Mouse (Mus musculus): ENCODE measurements at regions not wholly inside any gene's neighbourhood (a gene's known extent, or its start where the extent isn't known, plus 50 kb on each side); places are given as distances from the start of the nearest gene placed in this dataset.

DNA sequence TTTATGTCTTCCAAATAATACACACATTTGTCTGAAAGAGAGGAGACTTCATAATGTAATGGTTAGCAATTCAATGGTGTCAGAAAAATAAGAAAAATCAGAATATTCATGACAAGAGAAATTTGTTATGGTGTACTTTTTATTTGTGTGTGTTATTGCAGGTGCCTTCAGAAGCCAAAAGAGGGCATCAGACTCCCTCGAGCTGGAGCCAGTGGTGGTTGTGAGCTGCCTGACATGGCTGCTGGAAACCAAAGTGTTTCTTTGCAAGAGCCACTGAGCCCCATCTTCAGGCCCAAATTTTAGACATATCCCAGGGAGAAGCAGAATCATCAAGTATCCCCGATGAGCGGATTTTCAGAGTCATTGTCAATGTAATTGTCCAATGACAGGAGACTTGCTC is 81.9 kb downstream of the Tm2d3 start:
- DNase-seq: peak; percentile 22

DNA sequence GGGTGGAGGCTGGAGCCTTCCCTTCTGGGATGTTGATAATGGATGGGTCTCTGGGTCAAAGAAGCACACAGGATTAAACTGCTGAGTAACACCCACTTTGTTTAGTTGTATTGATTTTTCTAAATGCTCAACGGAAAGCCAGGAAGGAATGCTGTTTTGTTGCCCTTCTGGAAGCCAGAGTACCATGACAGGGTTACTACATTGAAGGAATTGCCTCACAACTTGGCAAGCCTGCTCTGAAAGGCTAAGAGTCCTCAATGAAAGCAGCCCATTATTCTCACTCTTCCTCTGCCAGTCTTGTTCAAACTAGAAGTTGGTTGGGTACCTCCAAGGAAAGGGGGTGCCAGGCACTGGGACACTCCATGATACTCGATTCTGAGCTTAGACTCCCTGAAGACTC is 83.0 kb downstream of the Tm2d3 start:
- peak; percentile 70 for DNase-seq

DNA sequence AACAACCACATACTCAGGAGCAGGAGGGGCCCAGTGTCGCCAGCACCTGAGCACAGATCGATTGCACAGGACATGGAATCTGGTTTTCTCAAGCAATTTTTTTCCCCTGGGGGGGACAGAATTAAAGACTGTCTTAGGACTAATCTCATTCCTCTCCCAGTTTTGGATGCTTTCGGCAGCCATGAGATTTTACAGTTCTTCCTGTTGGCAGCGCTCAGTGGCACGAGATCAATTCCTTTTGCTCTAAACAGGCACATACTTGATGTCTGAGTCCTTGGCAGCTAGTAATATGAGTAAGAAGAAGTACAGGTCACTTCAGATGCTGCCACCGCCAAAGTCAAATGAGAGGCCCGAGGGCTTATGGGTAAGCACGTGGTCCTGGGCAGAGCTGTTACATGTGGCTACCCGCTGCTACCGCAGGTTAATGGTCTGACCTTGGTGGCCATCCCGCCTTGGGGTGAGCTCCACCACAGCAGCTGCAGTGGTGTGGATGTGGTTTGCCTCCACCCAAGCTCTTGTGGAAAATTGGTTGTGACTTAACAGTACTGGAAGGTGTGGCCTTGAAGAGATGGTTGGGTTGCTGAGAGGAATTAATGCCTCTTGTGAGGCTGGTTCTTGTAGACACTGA is 83.5 kb downstream of the Tm2d3 start:
- DNase-seq: peak; percentile 47

DNA sequence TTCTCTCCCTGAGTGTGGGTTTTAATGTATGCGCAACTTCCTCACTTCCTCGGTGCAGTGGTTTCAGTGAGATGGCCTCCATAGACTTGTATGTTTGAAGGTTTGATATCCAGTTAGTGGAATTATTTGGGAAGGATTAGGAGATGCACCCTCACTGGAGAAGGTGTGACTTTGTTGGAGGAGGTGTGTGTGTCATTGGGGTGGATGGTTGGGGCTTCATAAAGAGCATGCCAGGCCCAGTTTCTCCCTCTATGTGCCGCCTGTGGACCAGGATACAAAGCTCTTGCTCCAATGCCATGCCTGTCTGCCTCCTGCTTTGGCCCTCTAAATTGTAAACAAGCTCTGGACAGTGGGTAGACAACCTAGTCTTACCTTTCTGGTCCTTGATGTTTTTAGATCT is 84.0 kb downstream of the Tm2d3 start:
- no peak for DNase-seq

DNA sequence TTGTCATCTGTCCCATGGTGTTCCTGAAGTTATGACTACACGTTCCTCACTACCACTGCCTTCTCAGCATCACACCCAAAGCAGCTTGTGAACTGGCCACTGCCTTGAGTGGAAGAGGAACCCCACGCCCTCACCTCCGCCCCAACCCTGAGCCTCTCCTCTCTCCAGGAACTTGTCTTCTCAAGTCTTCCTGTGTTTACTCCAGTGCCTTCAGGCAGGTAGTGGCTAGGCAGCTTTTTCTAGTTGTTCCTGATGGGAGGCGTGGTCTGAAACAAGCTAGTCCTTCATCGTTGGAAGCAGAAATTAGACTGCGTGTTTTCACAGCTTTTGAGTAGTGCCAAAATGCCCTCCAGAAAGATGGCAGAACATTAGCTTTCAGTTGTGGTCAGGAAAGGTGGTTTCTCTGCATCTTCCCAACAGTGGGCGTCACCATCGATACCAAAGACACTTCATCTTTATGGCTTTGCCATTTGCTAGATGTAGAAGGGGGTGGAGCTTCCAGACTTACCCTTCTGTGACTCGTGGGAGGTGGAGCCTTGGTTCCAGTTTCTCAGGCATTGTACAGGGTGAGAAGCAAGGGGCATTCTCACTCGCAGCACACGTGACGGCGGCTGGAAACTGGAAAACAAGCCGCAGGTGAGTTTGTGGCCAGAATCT is 81.7 kb upstream of the Pcsk6 start:
- peak; percentile 61 for DNase-seq

DNA sequence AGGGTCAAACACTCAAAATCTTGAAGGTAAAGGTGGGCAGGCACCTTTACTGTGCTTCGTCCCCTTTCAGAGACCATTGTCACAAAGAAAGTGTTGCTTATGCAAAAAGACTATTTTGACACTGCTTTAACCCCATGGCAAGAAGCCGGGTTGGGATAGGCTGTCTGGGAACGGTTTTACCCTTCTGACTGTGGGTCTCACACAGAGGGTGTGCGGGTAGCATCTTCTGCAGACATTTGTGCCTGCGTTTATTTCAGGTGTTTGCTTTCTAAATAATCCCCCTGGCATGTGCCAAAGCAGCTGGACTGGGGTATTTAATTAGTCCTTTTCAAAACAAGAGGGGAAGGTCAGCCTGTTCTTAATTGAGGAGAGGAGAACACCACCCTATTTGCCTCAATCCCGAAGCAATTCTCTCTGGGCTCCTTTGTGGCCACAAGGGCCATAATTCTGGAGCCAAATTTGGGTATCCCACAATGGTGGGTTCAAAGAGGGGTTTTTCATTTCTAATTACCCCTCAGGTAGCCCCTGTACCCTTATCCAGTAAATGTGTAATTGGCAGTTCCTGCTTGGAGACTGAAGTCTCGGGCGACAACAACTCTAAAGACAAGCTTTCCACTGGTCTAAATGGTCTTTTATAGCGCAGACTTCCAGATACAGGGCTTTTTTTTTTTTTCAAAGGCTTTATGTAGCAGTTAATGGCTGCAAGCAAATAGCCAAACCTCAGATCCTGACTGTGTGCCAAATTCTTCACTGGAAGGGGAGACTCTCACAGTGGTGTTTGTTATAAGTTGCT is 80.8 kb upstream of the Pcsk6 start:
- DNase-seq: no peak

DNA sequence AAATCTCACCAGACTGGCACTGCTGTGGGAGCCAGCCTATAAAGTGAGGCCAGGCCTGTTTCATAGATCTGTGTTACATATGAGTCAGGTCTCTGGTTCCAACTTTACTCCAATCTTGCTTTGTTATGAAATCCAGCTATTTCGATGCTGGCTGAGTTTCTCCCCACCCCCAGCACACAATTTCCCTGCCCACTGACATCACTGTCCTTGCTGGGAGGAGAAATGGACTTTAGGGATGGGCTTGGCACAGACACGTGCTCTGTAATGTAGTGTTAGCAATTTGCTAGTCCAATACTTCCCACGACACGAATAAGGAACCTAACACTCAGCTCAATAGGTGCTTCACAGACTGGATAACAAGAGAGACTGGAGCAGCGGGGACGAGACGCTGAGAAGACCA is 79.5 kb upstream of the Pcsk6 start:
- DNase-seq: peak; percentile 24

DNA sequence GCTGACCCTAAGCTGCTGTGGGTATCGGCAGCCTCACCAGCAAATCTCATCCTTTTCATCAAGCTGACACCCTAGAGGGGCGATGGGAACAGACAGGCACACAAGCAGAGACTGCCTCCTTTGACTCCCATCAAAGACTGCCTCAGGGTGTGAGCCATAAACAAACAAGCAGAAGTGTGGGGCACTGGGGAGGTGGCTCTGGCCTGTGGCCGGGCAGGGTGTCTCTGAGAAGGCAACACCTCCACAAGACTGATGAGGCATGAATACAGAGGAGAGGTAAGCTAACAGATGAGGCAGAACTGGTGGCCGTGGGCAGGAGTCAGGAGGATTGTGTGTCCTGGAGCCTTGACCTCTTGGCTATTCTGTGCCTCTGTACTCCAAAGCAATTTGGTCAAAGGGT is 77.8 kb upstream of the Pcsk6 start:
- DNase-seq: no peak

DNA sequence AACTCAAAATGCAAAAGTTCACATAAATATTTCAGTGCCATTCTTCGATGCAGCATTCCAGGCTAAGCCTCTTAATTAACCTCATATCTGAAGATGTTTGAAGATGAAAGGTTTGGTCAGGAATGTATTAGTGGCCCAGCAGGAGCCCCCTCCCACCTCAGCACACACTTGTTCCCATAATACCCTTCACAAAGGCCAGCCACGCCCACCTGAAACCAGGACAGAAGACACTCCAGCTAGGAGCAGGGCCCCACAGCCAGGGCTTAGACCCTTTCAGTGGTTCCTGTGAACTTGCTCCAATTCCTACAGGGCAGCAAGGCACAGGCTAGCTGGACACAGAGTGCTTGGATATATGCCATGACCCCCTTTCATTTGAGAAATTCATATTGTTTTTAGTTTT is 74.6 kb upstream of the Pcsk6 start:
- no peak for DNase-seq

DNA sequence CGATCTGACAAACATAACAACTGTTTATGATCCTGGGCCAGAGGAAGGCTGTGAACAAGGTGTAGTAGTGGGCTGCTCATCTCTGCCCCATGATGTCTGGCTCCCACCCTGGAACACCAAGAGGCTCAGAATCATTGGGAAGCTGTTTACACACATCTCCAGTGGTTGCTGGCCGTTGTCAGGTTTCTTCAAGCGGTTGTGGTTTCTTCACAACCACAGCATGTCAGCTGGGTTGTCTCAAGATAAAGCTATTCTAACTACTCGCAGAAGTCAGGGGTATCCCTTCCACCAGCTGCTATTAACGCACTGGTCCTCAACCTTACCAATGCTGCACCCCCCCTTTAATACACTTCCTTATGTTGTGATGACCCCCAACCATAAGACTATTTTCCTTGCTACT is 73.7 kb upstream of the Pcsk6 start:
- no peak for DNase-seq

DNA sequence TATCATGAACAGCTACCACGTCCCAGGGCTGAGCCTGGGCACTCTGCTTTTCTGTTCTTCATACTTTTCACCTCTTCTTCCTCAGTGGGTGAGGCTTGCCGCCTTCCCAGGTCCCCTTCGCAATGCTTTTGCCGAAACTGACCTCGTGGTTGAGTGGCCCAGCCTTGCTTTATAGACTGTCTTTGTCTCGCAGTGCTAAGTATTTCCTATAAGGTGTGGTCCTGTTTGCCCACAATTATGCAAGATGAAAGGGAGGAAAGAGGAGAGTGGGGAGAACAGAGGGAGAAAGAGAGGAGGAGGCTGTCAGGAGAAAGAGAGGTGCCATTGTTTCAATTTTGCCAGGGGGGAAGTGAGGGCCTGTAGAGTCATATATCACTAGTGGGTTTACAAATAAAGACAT is 71.3 kb upstream of the Pcsk6 start:
- DNase-seq: no peak

DNA sequence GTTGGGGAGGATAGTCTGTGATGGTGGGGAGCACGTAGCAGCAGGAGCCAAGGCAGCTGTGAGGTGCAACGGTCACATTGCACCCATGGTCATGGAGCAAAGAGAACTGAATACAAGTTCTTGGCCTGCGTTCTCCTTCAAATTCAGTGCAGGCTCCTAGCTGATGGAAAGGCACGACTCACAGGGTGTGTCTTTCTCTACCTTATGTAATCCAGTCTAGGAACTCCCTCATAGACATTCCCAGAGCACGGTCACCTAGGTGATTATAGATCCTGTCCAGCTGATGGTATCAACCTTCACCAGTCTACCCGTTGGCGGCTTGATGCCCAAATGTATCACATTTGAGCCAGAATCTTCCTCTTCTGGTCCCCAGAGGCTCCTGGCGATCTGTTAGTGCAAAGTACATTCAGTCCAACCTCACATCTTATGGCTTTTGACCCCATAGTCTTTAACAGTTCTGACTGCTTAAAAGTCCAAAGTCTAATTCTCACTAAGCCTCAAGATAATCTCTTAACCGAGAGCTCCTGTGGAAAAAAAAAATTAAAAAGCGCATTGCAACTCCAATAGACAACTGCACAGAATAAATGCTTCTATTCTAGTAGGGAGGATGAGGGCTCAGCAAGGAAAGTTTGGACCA is 69.2 kb upstream of the Pcsk6 start:
- no peak for DNase-seq

DNA sequence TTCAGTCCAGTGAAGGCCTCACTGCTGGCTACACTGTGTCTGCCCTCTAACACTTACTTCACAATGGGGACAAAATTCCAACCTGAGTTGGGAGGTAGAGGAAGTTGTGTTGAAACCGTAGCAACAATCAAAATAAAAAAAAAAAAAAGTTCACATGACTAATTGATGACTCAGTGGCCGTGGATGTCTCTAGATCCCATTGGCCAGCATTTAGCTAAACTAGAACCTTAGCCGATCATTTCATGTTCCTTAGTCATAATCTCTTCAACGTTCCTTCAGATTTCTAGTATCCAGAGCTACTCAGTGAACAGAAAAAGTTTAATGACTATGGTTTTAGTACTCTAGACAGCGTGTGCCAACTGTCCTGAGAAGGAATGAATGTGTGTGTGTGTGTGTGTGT is 59.2 kb upstream of the Pcsk6 start:
- DNase-seq: peak; percentile 19

DNA sequence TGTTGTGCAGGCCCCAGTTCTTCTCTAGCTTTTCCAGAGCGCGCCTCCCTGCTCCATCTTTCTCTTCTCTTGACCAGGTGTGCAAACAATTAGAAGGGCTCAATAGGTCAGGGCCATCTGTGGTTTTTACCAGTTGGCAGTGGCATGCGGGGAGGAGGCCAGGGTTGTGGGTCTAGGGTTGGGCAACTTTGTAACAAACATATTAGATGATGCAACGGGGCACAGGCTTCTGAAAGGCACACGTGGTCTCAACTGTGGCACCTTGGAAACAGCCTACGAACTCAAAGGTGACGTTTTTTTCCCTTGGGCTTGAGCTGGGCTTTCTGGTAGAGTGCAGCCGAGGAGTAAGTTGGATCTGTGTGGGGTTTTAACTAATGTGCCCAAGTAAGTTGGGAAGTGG is 58.7 kb upstream of the Pcsk6 start:
- peak; percentile 80 for DNase-seq

DNA sequence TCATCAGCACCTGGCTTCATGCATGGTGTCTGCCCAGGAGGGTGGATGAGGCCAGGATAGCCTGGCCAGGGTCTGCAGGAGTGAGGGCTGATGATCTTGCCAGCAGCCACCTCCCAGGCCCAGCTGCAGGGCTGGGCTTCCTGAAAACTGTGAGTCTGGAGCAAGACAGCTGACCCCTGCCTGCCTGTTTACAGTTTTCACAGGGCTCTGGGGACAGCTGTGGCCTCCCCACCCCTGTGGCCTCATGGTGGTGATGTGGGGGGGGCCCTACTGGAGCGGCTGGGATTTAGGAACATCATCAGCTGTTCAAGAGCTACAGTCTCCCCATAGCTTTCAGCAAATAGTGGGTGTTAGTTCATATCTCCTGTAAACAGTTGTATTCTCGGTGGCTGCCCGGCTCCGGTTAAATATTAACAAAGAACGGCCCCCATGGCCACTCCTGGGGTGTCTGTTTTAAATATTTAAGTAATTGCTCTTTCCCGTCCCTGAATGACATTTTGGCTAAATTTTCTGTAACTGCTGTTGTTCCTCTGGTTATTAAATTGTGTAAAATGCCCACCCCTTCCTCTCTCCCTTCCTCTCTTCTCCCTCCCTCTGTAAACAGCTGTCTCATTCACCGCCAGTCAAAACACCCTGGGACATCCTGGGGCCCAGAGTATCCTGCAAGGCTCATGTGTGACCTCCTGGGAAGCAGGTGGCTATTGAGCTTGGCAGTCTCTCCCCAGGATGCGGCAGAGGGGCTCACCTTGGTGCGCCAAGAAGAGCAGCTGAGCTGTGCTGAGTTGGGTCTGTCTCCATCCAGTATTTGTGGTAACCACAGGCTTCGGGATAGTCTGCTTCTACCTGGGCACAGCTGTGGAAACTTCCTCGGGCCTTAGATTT is 57.9 kb upstream of the Pcsk6 start:
- peak; percentile 33 for DNase-seq
